Mouse (Mus musculus) liver, postnatal 0 days (tissue): ENCODE measurements at regions not wholly inside any gene's neighbourhood (a gene's known extent, or its start where the extent isn't known, plus 50 kb on each side); places are given as distances from the start of the nearest gene placed in this dataset.

Source experiments
- ATAC-seq: fragments of 200-750 bp; cut with Nextera tagmentation; 2 replicates; pipeline ENCODE4 v1.8.0; 2017; ENCODE audit warnings: mild to moderate bottlenecking, moderate library complexity
- DNase-seq: peaks from one replicate; pipeline ENCODE4 v3.0.0-alpha.2; 2016
- H3K27ac ChIP-seq: fragments of 300-500 bp; sonication (generic); 2 replicates; pipeline ENCODE4 v1.5.1; 2014; ENCODE audit warnings: antibody characterized with exemption, moderate library complexity, mild to moderate bottlenecking, low read depth
- H3K27me3 ChIP-seq: fragments of 300-500 bp; sonication (generic); 2 replicates; pipeline ENCODE4 v1.6.1; 2014; ENCODE audit warnings: low read length, control low read depth, mixed read lengths; ENCODE audit not compliant: insufficient read depth
- H3K36me3 ChIP-seq: fragments of 300-500 bp; sonication (generic); replicated peaks from 2 replicates; pipeline ENCODE4 v1.6.1; 2014; ENCODE audit warnings: mild to moderate bottlenecking, control low read depth, low read length, moderate library complexity, mixed read lengths; ENCODE audit not compliant: insufficient read depth
- H3K4me1 ChIP-seq: fragments of 300-500 bp; sonication (generic); 2 replicates; pipeline ENCODE4 v1.6.1; 2014; ENCODE audit warnings: antibody characterized with exemption, mild to moderate bottlenecking, control low read depth; ENCODE audit not compliant: insufficient read depth
- H3K4me2 ChIP-seq: fragments of 300-500 bp; sonication (generic); 2 replicates; pipeline ENCODE4 v1.6.1; 2014; ENCODE audit warnings: low read depth, mild to moderate bottlenecking, low read length, moderate library complexity, mixed read lengths
- H3K4me3 ChIP-seq: fragments of 300-500 bp; sonication (generic); 2 replicates; pipeline ENCODE4 v1.5.1; 2014; ENCODE audit warnings: low read depth, low read length
- H3K9ac ChIP-seq: fragments of 300-500 bp; sonication (generic); replicated peaks from 2 replicates; pipeline ENCODE4 v1.6.1; 2014; ENCODE audit warnings: mild to moderate bottlenecking, moderate library complexity
- H3K9me3 ChIP-seq: fragments of 300-500 bp; sonication (generic); 2 replicates; pipeline ENCODE4 v1.6.1; 2016; ENCODE audit warnings: mild to moderate bottlenecking, control low read depth, low read length, mixed read lengths
- CTCF ChIP-seq: sonication (generic); IDR thresholded peaks from 2 replicates; pipeline ENCODE4 v1.5.1; 2016; ENCODE audit warnings: antibody characterized with exemption, low read depth
- EP300 ChIP-seq: IDR thresholded peaks from 2 replicates; pipeline ENCODE4 v1.6.1; 2016; ENCODE audit warnings: antibody characterized with exemption, low read depth, mild to moderate bottlenecking
- WGBS: fragments of 180-500 bp; shearing (Covaris S2); extraction: QIAGEN DNeasy Blood & Tissue Kit; methylation state at CpG from one replicate; pipeline ENCODE4 v1.1.7; 2014; ENCODE audit not compliant: insufficient replicate concordance; 5-methylcytosine and 5-hydroxymethylcytosine counted together

DNA sequence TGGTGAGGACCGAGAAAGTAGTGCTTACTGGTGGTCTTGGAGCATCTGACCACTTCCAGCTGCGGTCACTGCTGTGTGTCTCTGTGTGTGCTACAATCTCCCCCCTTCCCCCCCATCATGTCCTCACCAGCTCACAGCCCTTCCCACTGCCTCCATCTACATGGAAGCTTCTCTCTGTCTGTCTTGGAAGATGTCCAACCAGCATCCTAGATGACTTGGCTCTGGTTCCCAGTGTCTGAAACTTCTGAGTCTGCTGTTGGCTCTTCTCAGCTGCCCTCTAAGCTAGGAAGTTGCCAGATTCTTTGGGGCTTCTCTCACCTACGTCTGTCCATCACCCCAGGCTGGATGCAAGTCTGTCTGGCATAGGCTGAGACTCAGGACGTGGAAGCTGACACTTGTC lies 244.3 kb downstream of the Cdh26 start:
- no peak for ATAC-seq
- H3K36me3 ChIP-seq, result no peaks in the 10 kb centered on the region
- H3K27me3 ChIP-seq, result no peaks in the 10 kb centered on the region
- no peak overlapping the region for H3K27ac ChIP-seq
- no peak overlapping the region for H3K9ac ChIP-seq
- WGBS, result 67% methylated on average over 4 of the region's 4 CpGs
- H3K4me1 ChIP-seq, result peaks cover 9% of the 10 kb centered on the region
- DNase-seq, result no peak
- H3K4me2 ChIP-seq, result no peak overlapping the region
- no peaks in the 10 kb centered on the region for H3K9me3 ChIP-seq
- TF ChIP-seq EP300 (no peak), CTCF (no peak)
- H3K4me3 ChIP-seq, result no peak overlapping the region

- peak; percentile 30 for DNase-seq
These were observed 246.6 kb downstream of the Cdh26 start for GRCm38 (mm10) chr2:178676970-178677369.

DNA sequence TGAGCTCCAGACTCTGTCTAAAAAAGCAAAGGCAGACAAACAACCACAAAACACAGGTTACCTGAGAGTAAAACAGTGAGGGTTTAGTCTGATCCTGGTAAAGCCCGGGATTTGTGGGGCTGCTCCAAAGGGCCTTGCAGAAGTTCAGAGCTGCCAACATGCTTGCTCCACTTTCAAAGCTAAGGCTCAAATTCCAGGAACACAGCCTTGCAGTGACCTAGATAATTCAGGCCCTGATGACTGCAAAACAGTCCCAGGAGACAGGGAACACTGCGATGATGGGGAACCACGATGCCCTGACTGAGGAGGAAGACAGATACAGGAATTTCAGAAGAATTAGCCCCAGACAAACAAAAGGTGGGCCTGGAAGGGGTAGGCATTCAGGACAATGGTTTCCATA lies 250.0 kb downstream of the Cdh26 start:
- H3K4me2 ChIP-seq, result no peak overlapping the region
- no peaks in the 10 kb centered on the region for H3K27me3 ChIP-seq
- 61% methylated on average over 3 of the region's 3 CpGs for WGBS
- H3K27ac ChIP-seq, result no peak overlapping the region
- no peak overlapping the region for H3K9ac ChIP-seq
- ATAC-seq, result no peak
- DNase-seq, result no peak
- no peak overlapping the region for H3K4me3 ChIP-seq
- no peak for TF ChIP-seq EP300
- TF ChIP-seq CTCF, result no peak
- no peaks in the 10 kb centered on the region for H3K9me3 ChIP-seq
- H3K36me3 ChIP-seq, result no peaks in the 10 kb centered on the region
- H3K4me1 ChIP-seq, result peaks cover 15% of the 10 kb centered on the region

More at GRCm38 (mm10) chr2:178676970-178677369, 246.6 kb downstream of the Cdh26 start:
- ATAC-seq, result peak; percentile 87
- Histone ChIP-seq H3K27me3 (no peaks in the 10 kb centered on the region), H3K9me3 (no peaks in the 10 kb centered on the region), H3K4me2 (0 out of 2 replicates have a peak overlapping the region, but pooled peaks have one; percentile 9), H3K4me3 (no peak overlapping the region), H3K9ac (no peak overlapping the region), H3K27ac (peak overlapping the region; percentile 51), H3K36me3 (no peaks in the 10 kb centered on the region), H3K4me1 (peaks cover 9% of the 10 kb centered on the region)
- TF ChIP-seq EP300 (no peak), CTCF (no peak)
- 43% methylated on average over 10 of the region's 10 CpGs for WGBS

DNA sequence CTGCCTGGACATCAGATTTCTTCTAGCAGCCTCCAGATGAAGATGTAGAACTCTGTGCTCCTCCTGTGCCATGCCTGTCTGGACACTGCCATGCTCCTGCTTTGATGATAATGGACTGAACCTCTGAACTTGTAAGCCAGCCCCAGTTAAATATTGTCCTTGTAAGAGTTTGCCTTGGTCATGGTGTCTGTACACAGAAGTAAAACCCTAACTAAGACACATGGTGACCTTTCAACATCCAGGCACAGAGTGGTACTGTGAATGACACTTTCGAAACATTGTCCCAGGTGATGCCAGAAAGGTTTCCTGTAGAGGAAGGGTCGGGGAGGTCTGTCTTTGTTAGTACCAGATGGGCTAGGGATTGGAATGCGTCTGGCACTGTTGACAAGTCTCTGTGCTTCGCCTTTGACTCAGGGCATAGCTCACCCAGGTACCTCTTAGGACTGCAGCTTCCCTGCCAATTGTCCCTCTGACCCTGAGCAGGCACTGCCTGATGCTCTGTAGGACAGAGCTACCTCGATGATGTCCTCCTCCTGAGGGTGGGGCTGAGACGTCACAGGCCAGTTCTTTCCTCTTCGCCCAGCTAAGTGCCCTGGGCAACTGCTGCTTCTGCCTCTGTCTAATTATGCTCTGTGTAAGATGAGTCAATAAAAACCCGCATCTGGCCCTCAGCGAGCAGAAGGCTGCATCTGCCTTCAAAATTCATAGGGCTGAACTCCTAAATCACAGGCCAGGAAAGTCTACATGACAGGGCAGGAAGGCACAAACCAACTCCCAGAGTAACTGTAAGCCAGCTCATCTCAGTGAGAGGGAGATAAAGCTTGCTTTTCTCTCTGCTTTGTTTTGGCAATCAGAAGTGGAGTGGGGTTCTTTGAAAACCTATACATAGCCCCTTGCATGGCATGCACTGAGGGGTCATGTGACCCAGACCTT lies 254.0 kb downstream of the Cdh26 start:
- 38% methylated on average over 9 of the region's 9 CpGs for WGBS
- TF ChIP-seq CTCF (no peak), EP300 (no peak)
- Histone ChIP-seq H3K27ac (no peak overlapping the region), H3K9me3 (no peaks in the 10 kb centered on the region), H3K27me3 (no peaks in the 10 kb centered on the region), H3K4me2 (no peak overlapping the region), H3K4me3 (no peak overlapping the region), H3K9ac (no peak overlapping the region), H3K36me3 (no peaks in the 10 kb centered on the region), H3K4me1 (peaks cover 9% of the 10 kb centered on the region; the same call in 1 of the 2 replicates)
- DNase-seq (no peak), ATAC-seq (peak; percentile 43; the same call in 1 of the 2 replicates)

DNA sequence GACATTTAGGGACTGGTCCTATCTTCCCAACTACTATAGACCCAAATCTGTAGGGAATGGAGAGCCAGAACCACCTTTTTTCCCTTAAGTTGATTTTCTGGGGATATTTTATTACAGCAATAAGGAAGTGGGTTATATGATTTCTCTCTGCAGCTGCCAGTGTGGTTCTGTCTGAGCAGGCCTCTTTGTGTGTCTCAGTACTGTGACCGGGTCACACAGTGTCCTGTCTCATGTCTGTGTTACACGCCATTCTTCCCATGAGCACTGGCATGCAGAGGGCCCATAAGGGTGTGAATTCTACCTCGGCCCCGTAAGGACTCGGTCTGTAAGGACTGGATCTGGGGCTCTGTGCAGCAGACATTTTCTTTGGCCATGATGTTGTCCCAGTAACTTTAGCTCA lies 254.9 kb downstream of the Cdh26 start:
- ATAC-seq (no peak), DNase-seq (no peak)
- no peak overlapping the region for H3K4me3 ChIP-seq
- H3K27ac ChIP-seq, result no peak overlapping the region
- TF ChIP-seq CTCF (no peak), EP300 (no peak)
- H3K27me3 ChIP-seq, result no peaks in the 10 kb centered on the region
- 82% methylated on average over 5 of the region's 5 CpGs for whole genome bisulfite sequencing
- H3K36me3 ChIP-seq, result no peaks in the 10 kb centered on the region
- peaks cover 9% of the 10 kb centered on the region; the same call in 1 of the 2 replicates for H3K4me1 ChIP-seq
- H3K4me2 ChIP-seq, result no peak overlapping the region
- H3K9me3 ChIP-seq, result no peaks in the 10 kb centered on the region
- no peak overlapping the region for H3K9ac ChIP-seq

- H3K36me3 ChIP-seq, result no peaks in the 10 kb centered on the region
- no peak overlapping the region for H3K27ac ChIP-seq
- H3K4me3 ChIP-seq, result no peak overlapping the region
- TF ChIP-seq EP300, result no peak
- TF ChIP-seq CTCF, result no peak
- DNase-seq (no peak), ATAC-seq (no peak)
- no peak overlapping the region for H3K4me2 ChIP-seq
- no peaks in the 10 kb centered on the region for H3K9me3 ChIP-seq
- H3K9ac ChIP-seq, result no peak overlapping the region
- H3K27me3 ChIP-seq, result no peaks in the 10 kb centered on the region
- H3K4me1 ChIP-seq, result peaks cover 17% of the 10 kb centered on the region
- WGBS, result 73% methylated on average over 7 of the region's 7 CpGs
These were observed 255.9 kb downstream of the Cdh26 start for GRCm38 (mm10) chr2:178686167-178686601.
